Mouse (Mus musculus) heart, embryonic 14.5 days (tissue): ENCODE data around the gene Endod1. TPM values are rescaled to one million over a fixed set of nuclear protein-coding genes. Genes with fewer than 3 reads are reported as not detected.

Experiments used
- ATAC-seq: fragments of 200-750 bp; cut with Nextera tagmentation; 2 replicates; pipeline ENCODE4 v1.8.0; 2017; ENCODE audit warnings: low read depth, moderate TSS enrichment; ENCODE audit not compliant: insufficient number of reproducible peaks, insufficient read depth, low FRiP score
- H3K27ac ChIP-seq, 2 experiments: fragments of 200-500 bp in 1 of 2; fragments of 300-500 bp in 1 of 2; sonication (generic) in 1 of 2; replicated peaks in 1 of 2; 2 replicates each; pipeline ENCODE4 v1.5.1; 2012 to 2014; ENCODE audit warnings: low read depth in 2 of 2, low read length in 2 of 2, control low read depth in 1 of 2, mild to moderate bottlenecking in 1 of 2, mixed read lengths in 1 of 2; ENCODE audit not compliant: control insufficient read depth in 1 of 2, insufficient read depth in 1 of 2
- H3K27me3 ChIP-seq: fragments of 300-500 bp; sonication (generic); 2 replicates; pipeline ENCODE4 v1.6.1; 2014; ENCODE audit warnings: mild to moderate bottlenecking, low read length, control low read depth; ENCODE audit not compliant: control insufficient read depth, insufficient read depth
- H3K36me3 ChIP-seq: fragments of 300-500 bp; sonication (generic); 2 replicates; pipeline ENCODE4 v1.6.1; 2014; ENCODE audit warnings: mild to moderate bottlenecking, control low read depth, low read length, mixed read lengths; ENCODE audit not compliant: control insufficient read depth, insufficient read depth
- H3K4me1 ChIP-seq, 2 experiments: fragments of 200-500 bp in 1 of 2; fragments of 300-500 bp in 1 of 2; sonication (generic) in 1 of 2; 2 replicates each; pipeline ENCODE4 v1.6.1; 2012 to 2014; ENCODE audit warnings: low read length in 2 of 2, control low read depth in 1 of 2, mixed read lengths in 1 of 2; ENCODE audit not compliant: control insufficient read depth in 2 of 2, insufficient read depth in 2 of 2
- H3K4me2 ChIP-seq: fragments of 300-500 bp; sonication (generic); 2 replicates; pipeline ENCODE4 v1.6.1; 2014; ENCODE audit warnings: mild to moderate bottlenecking, low read length
- H3K4me3 ChIP-seq, 2 experiments: fragments of 200-500 bp in 1 of 2; fragments of 300-500 bp in 1 of 2; sonication (generic) in 1 of 2; 2 replicates each; pipeline ENCODE4 v1.5.1; 2012 to 2014; ENCODE audit warnings: low read length in 2 of 2, mild to moderate bottlenecking in 2 of 2, control low read depth in 1 of 2, low read depth in 1 of 2, moderate library complexity in 1 of 2; ENCODE audit not compliant: control insufficient read depth in 1 of 2, insufficient read depth in 1 of 2
- H3K9ac ChIP-seq: fragments of 300-500 bp; sonication (generic); 2 replicates; pipeline ENCODE4 v1.6.1; 2014; ENCODE audit warnings: mild to moderate bottlenecking, low read length
- H3K9me3 ChIP-seq: fragments of 300-500 bp; sonication (generic); 2 replicates; pipeline ENCODE4 v1.6.1; 2016; ENCODE audit warnings: low read length, control low read depth; ENCODE audit not compliant: control insufficient read depth
- WGBS: fragments of 180-500 bp; shearing (Covaris S2); extraction: QIAGEN DNeasy Blood & Tissue Kit; methylation state at CpG from one replicate; pipeline ENCODE4 v1.1.7; 2014; 5-methylcytosine and 5-hydroxymethylcytosine counted together
- polyA plus RNA-seq: library from polyadenylated mRNA; unstranded; fragments of >200 nt; fragmentation: Nextera tagmentation; extraction: Ambion mirVana; gene quantifications from 2 replicates; pipeline ENCODE4 v1.2.1, GENCODE M21; 2014

Endod1 gene
- polyA plus RNA-seq, 1 experiment from 2014 or later: 8.7 TPM

DNA sequence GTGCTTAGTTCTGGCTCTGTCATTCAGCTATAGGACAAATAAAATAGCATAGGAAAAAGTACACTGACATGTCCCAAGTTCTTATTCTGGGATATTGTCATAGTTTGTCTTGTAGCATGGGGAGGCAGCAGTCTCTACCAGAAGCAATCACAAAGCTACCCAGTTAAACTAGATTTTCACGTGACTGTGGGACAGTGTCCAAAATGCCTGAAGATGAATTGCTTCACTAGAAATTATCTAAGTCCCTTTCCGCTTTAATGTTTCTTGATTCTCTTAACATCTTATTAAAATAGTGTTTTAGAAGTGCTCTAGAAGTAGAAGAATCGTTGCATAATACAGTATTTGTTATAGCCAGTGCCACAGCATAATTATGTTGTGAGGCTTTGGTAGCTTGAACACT, 67.3 kb downstream of the Endod1 start:
- no peak overlapping the region for H3K4me3 ChIP-seq
- no peak overlapping the region for H3K27ac ChIP-seq
- no peak overlapping the region for H3K4me2 ChIP-seq
- no peak for ATAC-seq
- H3K9ac ChIP-seq: no peak overlapping the region
- peaks cover 61% of the 10 kb centered on the region for H3K36me3 ChIP-seq
- WGBS: 87% methylated on average over 3 of the region's 3 CpGs
- no peaks in the 10 kb centered on the region for H3K4me1 ChIP-seq
- H3K27me3 ChIP-seq: no peaks in the 10 kb centered on the region
- no peaks in the 10 kb centered on the region for H3K9me3 ChIP-seq

GRCm38 (mm10) chr9:14307341-14307740, 74.0 kb downstream of the Endod1 start:
- Histone ChIP-seq H3K27me3 (no peaks in the 10 kb centered on the region), H3K9me3 (no peaks in the 10 kb centered on the region), H3K27ac (no peak overlapping the region), H3K9ac (no peak overlapping the region), H3K4me3 (no peak overlapping the region), H3K4me1 (no peaks in the 10 kb centered on the region), H3K36me3 (peaks cover 40% of the 10 kb centered on the region), H3K4me2 (no peak overlapping the region)
- no peak for ATAC-seq
- WGBS: 57% methylated on average over 3 of the region's 3 CpGs

GRCm38 (mm10) chr9:14304262-14304968, 76.9 kb downstream of the Endod1 start:
- no peaks in the 10 kb centered on the region for H3K27me3 ChIP-seq
- 75% methylated on average over 9 of the region's 9 CpGs for WGBS
- no peak overlapping the region for H3K4me3 ChIP-seq
- peaks cover 2 to 10% of the 10 kb centered on the region in 2 experiments; a peak in 2 of 4 replicates for H3K4me1 ChIP-seq
- no peaks in the 10 kb centered on the region for H3K9me3 ChIP-seq
- no peak overlapping the region for H3K9ac ChIP-seq
- no peak overlapping the region for H3K4me2 ChIP-seq
- H3K27ac ChIP-seq: no peak overlapping the region
- no peak for ATAC-seq
- H3K36me3 ChIP-seq: peaks cover 20% of the 10 kb centered on the region

Other genes starting within 250 kb of the Endod1 start
- 13.3 and 18.5 TPM in 2 replicates for gene Sesn3, start 106.4 kb downstream of the Endod1 start, polyA plus RNA-seq
- 0.07 and 0.12 TPM in 2 replicates for gene Kdm4d, start 119.0 kb upstream of the Endod1 start, polyA plus RNA-seq
- gene Cwc15, start 119.1 kb upstream of the Endod1 start, polyA plus RNA-seq: 116 and 122 TPM in 2 replicates